Mouse (Mus musculus): Measurements from ENCODE around the gene Sox30.

- TF ChIP-seq POLR2A (IDR thresholded peaks at IDR 0.05; ENCODE audit: low read depth, low read length): no peak
- TF ChIP-seq CTCF (IDR thresholded peaks at IDR 0.05; ENCODE audit: extremely low read depth, insufficient read depth, insufficient read length, insufficient replicate concordance): no peak
These were observed 48.1 kb downstream of the Sox30 start for GRCm38 (mm10) chr11:46027952-46028814.

Measured in spleen, adult 2 months (tissue).